Mouse (Mus musculus): ENCODE data around the gene Plekha8.

DNA sequence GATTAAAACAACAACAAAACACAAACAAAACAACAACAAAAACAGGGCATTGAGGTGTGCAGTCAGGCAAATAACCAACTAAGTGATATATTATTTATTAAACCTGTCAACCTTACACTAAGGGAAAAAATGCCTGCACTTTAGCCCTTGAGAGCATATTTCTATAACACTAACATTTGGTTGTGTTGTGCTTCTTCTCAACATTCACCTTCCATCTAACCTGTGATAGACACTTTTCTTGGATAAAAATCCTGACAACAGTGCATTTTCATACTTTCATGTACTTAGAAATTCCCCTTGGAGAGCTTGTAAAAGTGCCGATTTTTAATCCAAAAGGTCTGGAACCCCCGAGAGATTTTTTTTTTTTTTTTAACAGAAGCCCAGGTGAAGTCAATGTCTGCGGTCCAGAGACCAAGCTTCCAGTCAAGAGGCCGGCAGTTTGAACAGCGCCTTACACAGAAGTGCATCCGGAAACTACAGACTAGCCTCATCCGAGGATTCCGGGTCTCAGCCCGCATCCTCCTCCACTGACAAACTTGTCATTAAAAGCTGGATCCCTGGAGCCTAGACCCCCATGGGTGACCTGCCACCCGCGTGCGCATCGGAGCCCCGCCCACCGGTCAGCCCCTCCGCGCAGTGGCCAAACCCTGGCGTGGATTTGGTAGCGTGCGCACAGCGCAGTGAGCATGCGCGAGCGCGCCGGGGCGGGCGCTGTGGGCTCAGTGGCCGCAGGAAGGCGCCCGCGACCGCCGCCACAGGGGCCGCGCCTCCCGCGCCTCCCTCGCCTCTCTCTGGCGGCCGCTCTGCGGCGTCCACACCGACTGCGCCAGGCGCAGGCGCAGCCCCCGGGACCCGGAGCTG lies at the start of gene Plekha8:
- TF ChIP-seq CHD2 (IDR thresholded peaks at IDR 0.05; ENCODE audit: low read depth, low read length) (no peak), HCFC1 (IDR thresholded peaks at IDR 0.05; ENCODE audit: borderline replicate concordance, insufficient read depth, low read length) (peak; percentile 25; the same call in 1 of the 2 replicates), MAFK (IDR thresholded peaks at IDR 0.05; ENCODE audit: insufficient read depth, low read depth, low read length) (no peak)
